Mouse (Mus musculus) limb, embryonic 11.5 days (tissue): ENCODE data around the gene Cd209f. TPM values are rescaled to one million over a fixed set of nuclear protein-coding genes. Genes with fewer than 3 reads are reported as not detected.

Experiments
- polyA plus RNA-seq: library from polyadenylated mRNA; unstranded; fragments of >200 nt; fragmentation: Nextera tagmentation; extraction: Ambion mirVana; gene quantifications from 2 replicates; pipeline ENCODE4 v1.2.1, GENCODE M21; 2014

The Cd209f gene
- polyA plus RNA-seq, 1 experiment from 2014 or later = not detected

Other genes with a start within 250 kb of the Cd209f start
- gene Cd209d, start 227.3 kb downstream of the Cd209f start, polyA plus RNA-seq = not detected in 2 replicates
- gene Cd209b, start 179.0 kb downstream of the Cd209f start, polyA plus RNA-seq = not detected in 2 replicates
- gene Cd209c, start 151.1 kb downstream of the Cd209f start, polyA plus RNA-seq = 0.40 and 0.51 TPM in 2 replicates
- gene Cd209g, start 28.3 kb upstream of the Cd209f start, polyA plus RNA-seq = not detected in 2 replicates
- gene Evi5l, start 60.7 kb upstream of the Cd209f start, polyA plus RNA-seq = 17.2 and 17.8 TPM in 2 replicates
- 1.7 and 1.9 TPM in 2 replicates for gene Prr36, start 111.6 kb upstream of the Cd209f start, polyA plus RNA-seq
- 0.09 and 0.13 TPM in 2 replicates for gene Lrrc8e, start 121.0 kb upstream of the Cd209f start, polyA plus RNA-seq
- 19.0 and 19.5 TPM in 2 replicates for gene Map2k7, start 132.9 kb upstream of the Cd209f start, polyA plus RNA-seq
- 0.68 and 1.0 TPM in 2 replicates for gene Gm49320, start 133.0 kb upstream of the Cd209f start, polyA plus RNA-seq
- 1.5 and 3.0 TPM in 2 replicates for gene Tgfbr3l, start 142.4 kb upstream of the Cd209f start, polyA plus RNA-seq
- 63.4 and 73.5 TPM in 2 replicates for gene Snapc2, start 147.2 kb upstream of the Cd209f start, polyA plus RNA-seq
- gene Ctxn1, start 153.4 kb upstream of the Cd209f start, polyA plus RNA-seq = 97.6 and 106 TPM in 2 replicates
- 78.0 and 80.0 TPM in 2 replicates for gene Timm44, start 170.1 kb upstream of the Cd209f start, polyA plus RNA-seq
- 18.2 and 20.8 TPM in 2 replicates for gene Ccl25, start 219.4 kb upstream of the Cd209f start, polyA plus RNA-seq
- 402 and 403 TPM in 2 replicates for gene Elavl1, start 219.6 kb upstream of the Cd209f start, polyA plus RNA-seq